Mouse (Mus musculus) lung, postnatal 25 days (tissue): ENCODE results near the gene Lamb3.

ENCODE experiments used
- DNase-seq: peaks from one replicate; pipeline ENCODE4 v3.0.0; 2022; ENCODE audit warnings: low spot score

The Lamb3 gene

DNA sequence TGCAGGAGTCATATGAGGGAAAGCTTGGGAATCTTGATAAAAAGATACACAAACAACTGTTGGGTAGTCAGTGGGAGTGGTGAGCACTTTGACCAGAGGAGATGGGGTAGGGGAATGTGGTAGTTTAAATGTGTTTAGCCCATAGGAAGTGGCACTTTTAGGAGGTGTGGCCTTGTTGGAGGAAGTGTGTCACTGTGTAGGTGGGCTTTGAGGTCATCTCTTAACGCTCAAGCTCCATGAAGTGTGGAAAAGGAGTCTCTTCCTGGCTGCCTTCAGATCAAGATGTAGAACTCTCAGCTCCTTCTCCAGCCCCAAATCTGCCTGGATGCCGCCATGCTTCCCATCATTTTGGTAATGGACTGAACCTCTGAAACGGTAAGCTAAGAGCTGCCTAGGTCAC lies at the start of gene Lamb3:
Gene Lamb3 (plus strand): TSS at position 197 of the 400 bp plus-strand sequence.
- DNase-seq, result no peak

DNA sequence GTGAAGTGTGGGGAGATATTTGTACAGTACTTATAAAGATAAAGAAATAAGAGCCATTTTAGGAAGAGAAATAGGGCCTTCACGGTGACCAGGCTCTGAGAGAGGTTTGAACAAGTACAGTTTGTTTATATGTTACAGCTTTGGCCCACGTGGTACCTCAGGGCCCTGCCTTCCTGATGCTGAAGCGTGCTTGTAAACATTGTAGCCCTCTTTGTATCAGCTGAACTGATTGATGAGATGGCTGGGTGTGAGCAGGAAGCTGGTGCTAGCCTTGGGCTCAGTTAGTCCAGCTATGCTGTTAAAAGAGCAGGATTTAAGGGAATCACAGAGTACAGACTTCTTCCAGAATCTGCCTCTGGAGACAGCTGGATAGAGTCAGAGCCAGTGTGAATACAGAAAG lies 48.3 kb upstream of the Lamb3 start:
- DNase-seq, result no peak

DNA sequence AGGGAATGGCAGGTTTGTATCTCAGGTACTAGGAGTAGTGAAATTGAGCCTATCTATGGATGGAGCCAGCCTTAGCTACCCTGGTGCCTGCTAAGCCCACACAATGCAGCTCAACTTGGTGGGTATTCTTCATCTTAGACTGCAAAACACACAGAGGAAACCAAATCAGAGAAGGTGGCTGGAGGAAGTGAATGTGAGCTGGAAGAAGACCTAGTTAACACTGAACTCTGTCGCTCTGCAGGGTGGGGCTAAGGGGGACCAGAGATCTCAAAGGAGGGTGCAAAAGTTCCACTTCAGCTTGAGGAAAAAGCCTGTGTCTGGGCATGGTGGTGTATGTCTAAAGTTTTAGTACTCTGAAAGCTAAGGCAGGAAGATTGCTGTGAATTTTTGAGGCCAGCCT lies 47.9 kb upstream of the Lamb3 start:
- DNase-seq, result no peak

DNA sequence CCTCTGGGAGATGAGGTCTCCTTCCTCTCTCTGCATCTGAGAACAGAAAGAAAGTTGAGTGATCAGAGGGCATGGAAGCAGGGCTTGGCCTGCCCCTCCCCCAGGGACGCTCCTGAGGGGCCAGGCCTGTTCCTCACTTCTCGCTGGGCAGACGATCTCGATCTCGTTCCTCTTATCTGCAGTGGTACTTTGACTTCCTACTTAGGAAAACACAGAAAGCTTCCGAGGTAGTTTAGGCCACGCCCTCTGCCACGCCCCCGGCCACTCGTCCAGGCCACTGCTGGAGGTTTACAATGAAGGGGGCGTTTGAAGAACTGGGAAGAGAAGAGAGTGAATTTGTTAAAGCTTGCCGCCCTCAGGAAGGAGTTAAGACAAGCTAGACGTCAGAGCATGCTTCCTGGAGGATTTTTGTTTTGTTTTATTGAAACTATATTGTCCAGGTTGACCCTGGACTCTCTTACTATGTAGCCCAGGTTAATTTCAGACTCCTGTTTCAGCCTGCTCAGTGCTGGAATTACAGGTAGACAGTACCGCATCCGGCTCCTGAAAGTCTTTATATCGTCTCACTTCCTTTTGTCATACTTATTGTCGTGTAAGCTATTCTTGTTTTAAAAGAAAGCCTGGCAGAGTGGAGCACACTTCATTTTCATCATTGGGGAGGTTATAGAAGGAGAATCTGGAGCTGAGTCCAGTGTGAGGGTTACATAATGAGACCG lies 47.0 kb upstream of the Lamb3 start:
- peak; percentile 62 for DNase-seq

DNA sequence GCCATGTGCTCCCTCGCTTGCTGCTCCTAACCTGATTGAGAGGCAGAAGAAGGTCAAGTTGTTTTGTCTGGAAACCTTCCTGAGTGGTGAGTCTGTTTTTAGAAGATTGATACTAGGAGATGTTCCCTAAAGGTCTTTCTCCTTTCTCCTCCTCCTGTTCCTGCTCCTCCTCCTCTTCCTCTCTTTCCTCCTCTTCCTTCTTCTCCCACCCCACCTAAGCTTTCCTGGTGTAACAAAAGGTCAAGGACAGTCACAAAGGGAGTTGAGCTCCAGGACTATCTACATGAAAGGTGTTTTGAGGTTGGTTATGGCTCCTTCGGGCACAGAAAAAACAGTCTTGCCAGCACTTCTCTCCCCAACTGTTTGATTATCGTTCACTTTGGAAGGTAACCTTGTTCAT lies 39.8 kb upstream of the Lamb3 start, which contains the start of gene A130010J15Rik:
Gene A130010J15Rik (plus strand): TSS at position 301 of the 400 bp plus-strand sequence.
- DNase-seq, result no peak

DNA sequence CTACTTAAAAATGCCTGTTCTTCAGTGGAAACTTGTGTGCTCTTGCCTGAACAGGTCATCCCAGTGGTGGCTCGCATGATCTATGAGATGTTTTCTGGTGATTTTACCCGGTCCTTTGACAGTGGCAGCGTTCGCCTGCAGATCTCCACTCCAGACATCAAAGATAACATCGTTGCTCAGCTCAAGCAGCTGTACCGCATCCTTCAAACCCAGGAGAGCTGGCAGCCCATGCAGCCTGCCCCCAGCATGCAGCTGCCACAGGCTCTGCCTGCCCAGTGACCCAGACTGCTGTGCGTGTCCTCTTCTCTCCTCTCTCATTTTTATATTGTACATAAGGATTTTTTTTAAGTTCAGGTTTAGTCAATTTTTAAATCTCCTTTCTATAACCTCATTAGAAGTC lies 38.3 kb upstream of the Lamb3 start:
- no peak for DNase-seq

DNA sequence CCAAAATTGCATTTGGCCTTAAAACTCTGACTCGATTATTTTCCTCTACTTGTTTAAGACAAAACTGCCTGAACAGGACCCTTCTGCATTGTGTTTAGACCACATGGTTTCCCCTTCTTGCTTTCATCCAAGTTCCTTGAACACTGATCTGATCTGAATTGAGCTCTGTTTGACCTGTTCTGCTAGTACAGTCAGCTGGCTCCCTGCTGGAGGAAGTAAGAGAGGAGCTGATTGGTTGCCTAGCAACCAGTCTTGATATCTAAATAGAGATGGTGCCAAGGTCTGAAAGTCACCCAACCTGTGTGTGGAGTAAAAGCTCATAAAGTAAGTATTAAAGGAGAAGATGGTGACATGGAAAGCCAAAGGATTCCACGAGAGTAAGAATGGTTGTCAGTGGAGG lies 37.6 kb upstream of the Lamb3 start:
- DNase-seq, result peak; percentile 83

DNA sequence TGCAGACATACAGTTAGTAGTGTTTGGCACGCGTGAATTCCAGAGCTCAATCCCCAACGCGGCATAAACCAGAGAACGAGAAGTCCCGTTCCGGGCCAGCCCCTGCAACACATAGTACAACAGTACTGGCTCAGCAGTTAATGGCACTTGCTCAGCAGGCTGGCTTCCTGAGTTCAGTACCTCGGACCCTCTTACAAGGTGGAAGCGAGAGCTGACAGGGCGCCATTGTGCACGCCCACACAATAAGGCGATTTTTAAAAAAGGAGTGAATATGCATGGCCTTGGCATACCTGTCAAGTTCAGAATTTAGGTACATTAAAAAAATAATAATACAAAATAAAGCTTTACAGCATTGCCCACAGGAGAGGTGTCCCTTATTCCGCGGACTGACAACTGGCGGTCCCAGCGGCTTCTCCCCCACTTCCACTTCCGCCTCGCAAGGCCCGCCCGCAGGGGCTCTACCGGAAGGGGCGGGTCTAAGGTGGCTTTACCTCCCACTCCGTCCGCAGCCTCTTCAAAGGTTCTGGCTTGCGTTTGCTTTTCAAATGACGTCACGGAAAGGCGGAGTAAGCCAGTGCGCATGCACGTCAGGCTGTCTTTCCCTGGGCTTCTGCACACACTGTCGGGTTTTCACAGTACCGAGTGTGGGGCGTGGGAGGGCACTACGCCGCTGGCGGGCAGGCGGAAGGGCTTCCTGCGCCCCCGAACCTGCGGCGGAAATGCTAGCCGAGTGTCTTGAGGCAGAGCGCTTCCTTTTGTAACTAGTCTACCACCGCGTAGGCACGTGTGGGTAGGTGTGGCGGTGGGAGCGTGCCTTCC lies 34.3 kb upstream of the Lamb3 start:
- DNase-seq, result peak; percentile 98

DNA sequence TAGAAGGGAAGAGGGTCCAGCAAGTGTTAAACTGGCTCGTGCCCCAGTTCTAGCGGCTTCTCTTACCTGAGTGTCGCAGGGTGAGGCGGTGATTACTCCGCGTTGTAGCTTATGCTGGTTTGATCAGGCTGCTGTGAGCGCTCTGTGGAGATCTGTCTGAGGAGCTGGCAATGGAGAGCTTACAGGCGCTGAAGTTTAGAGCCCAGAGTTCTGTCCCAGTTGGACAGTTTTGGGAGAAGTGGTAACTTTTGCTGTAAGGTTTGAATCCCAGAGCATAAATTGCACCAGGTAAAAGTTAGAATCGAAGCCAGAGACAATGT lies 33.7 kb upstream of the Lamb3 start:
- no peak for DNase-seq

DNA sequence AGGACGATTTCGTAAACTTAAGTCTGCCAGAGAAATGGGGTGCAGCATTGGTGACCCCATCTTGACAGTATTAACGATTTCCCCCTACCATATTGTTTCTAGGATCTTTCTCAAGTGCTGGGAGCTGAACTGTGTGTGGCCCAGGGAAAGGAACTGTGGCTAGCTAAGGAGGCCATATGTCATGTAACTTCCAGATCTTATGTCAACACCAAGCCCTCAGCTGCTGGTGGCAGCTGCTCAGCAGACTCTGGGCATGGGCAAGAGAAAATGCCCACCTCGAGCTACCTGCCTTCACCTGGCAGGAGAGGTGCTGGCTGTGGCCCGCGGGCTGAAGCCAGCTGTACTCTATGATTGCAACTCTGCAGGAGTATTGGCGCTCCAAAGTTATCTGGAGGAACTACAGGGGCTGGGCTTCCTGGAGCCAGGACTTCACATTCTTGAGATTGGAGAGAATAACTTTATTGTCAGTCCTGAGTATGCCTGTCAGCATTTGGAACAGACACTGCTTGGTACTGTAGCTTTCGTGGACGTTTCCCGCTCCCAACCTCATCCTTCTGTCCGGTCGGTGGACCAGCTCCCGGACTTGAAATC lies 33.3 kb upstream of the Lamb3 start:
- DNase-seq, result no peak

DNA sequence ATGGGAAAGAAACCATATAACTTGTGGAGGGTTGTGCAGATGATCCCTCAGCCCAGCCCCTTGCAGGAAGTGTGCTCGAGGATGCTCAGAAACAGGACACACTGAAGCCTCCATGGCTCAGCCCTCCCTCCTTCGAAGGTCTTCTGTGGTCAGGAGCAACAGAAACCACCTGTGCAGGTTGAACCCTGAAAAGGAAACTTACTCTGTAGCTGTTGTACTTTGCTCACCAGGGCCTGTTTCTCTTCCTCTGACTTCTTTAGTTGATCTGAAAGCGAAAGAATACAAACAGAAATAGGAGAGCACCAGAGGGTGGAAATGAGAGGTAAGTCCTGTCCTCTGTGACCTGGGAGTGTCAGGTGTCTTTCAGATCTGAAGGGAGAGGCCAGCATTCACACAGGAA lies 26.4 kb upstream of the Lamb3 start:
- no peak for DNase-seq

DNA sequence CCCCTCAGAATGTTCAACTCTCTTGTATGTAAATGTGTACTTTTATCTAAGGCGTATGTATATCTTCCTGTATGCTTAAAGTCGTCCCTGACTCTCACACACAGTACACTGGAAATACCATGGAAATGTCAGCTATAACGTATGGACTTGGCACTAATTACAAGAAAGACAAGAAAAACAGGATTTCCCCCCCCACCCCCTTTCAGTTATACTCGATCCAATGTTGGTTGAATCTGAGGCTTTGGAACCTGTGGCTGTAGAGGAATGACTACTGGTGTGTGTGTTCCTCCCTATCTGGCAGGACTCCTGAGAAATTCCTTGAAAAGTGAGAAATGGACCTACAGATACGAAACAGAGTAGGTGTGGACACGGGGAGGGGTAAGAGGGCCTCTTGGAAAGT lies 19.2 kb upstream of the Lamb3 start:
- no peak for DNase-seq

DNA sequence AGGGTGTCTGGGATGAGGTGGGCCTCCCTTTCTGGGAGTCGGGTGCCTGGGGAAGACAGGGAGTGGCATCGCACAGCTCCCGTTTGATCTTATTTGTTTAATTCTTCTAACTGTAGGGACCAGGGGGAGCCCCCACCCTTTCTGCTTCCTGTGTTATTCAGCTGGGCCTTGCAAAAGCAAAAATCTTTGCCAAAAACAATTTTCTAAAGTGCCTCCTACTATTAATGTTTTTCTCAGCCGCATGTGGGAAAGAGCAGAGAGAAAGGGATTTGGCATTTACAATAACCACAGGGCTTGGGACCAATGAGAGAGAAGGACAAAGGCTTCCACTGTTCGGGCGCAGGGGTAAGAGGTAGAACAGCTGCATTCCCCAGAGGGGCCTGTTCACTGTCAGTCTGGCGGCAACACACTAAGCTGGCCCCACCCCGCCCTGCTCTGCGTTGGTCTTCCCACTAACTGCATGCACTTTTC lies 18.3 kb upstream of the Lamb3 start:
- peak; percentile 54 for DNase-seq

DNA sequence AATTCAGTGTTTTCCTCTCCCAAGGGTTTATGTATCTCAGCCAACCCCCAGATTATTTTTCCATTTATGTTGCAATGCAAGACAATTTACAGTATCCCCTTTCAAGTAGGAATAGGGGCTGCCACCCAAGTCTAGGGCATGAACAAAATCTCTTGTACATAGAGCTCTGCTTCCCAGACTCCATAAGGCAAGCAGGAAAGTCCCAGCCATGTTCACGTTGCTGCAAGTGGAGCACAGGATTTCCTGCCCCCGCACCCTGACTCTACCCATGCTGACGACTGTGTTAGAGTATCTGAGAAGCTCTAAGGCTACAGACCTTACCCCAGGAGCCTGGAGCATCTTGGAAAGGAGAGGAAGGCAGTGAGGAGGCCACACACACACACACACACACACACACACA lies 17.7 kb upstream of the Lamb3 start:
- no peak for DNase-seq

DNA sequence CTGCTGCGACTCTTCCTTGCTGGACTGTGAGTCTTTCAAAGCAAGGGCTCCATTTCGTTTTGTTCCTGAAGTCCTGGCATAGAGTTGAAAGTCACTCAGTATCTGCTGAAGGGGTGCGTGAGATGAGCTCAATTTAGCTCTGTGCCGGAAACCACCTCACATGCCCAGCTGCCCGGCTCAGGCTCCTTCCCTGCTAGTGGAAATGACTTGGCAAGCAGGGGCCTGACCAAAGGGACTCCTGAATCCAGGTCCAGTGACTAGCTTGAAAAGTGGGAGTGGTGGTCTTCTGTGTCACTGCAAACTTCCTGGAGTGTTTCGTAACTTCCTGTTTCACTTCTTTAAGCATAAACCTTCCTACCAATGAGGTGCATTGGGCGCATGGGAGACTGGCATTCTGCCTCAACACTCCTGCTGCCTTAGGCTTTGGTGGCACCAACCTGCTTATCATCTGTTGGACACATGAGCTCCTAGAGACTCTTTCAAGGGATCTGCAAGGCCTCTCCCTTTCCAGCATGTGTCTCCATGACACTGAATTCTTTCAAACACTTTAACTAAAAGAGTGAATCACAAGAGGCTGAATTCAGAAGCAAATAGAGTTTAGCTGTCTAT lies 15.7 kb upstream of the Lamb3 start:
- DNase-seq, result no peak

DNA sequence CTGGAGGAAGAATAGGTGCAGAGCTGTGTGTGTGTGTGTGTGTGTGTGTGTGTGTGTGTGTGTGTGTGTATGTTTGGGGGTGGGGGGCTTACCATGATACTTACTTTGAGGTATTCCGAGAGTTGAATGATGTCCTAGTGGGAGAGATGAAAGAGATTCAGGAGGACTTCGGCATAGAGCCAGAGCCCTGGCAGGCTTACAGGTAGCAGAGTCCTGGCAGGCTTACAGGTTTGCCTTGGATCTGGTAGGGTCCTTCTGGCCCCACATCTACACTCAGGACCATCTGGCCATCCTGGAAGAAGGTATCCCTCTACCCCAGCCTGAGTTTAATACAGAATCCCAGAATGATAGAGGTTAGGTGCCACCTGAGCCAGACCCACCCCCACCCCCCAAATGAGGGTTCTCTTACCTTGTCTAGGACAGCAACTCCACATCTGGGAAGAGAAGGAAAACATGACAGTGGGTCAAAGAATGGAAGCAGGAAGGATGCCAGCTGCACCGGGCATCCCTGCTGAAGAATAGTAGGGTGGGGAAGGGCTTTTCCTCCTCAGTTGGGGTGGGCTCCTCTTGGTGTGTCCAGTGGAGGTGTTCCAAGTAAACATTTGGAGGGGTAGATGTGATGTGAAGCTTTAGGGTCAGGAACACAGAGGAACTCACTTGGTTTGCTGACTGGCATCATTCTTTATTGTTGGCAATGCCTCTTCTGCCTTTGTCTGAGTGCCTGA lies 12.9 kb upstream of the Lamb3 start:
- DNase-seq, result no peak

DNA sequence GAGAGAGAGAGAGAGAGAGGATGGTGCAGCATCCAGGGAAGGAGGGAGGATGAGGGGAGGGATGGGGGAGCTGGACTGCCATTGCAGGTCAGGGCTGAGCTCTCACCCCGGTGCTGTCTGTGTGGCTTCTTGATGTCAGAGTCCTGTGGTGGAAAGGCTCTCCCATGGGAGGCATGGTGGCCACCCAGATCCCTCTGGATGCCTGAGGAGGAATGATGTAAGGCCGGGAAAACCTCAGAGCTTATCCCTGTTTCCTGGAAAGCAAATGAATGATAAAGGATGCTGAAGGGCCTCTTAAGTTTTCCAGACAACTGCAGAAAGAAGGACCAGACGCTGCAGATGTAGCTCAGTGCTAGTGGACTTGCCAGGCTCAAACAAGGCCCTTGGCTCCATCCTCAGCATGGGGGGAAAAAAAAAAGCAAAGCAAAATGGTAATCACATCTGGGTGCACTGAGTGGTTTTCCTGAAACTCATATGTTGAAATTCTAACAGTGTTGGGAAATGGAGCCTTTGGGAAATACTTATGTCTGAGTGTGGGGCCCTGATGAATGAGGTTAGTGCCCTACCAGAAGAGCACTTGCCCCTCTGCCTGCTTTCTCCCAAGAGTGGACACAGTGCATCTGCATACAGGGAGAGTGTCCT lies 12.2 kb upstream of the Lamb3 start:
- DNase-seq, result no peak

DNA sequence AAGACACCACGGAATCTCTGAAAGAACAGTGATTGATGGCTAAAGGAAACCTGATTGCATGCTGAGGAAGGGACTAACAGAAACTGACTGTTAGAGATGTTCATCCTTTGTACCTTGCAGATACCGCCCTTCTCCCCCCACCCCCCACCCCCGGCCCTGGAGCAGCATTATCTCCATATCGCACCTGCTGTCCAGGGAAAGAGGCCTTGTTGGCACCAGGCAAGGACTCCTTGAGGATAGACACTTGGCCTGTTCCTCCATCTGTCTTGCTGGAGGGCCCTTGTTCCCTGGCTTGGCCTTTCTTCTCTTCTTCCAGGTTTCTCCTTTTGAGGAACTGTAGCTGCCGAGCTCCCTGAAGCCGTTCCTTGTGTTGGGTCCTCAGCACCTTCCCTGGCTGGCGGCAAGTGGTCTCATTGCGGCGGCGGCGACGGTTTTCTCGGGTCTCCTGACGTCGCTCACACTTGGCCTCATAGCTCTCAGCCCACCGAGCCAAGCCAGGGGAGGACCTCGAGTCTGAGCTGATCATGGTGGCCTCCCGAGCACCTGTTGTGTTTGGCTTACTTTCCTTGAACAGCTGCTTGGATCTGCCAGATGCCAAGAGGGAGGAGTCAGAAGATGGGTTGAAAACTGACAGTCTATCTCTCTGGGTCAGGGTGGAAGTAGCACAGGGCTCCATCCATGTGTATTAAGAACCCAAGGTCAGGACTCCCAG lies 9.8 kb upstream of the Lamb3 start:
- DNase-seq, result no peak

DNA sequence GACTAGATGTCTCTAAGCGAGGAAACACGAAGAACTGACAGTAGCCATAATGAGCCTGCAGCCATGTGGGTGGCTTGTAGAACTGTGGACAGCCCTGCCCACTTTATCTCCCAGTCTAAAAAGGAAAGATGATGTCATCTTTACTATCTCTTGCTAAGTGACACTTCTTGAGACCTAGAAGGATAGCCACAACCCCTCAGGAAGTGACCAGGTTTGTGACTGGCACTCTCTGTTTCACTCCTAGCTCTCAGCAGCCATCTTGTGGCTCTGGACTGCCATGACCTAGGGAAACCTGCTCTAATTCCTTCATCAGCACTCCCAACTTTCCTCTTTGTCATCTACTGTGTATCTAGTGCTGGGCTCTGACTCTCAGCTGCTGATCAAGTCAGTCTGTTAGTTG lies 9.2 kb upstream of the Lamb3 start:
- DNase-seq, result no peak

DNA sequence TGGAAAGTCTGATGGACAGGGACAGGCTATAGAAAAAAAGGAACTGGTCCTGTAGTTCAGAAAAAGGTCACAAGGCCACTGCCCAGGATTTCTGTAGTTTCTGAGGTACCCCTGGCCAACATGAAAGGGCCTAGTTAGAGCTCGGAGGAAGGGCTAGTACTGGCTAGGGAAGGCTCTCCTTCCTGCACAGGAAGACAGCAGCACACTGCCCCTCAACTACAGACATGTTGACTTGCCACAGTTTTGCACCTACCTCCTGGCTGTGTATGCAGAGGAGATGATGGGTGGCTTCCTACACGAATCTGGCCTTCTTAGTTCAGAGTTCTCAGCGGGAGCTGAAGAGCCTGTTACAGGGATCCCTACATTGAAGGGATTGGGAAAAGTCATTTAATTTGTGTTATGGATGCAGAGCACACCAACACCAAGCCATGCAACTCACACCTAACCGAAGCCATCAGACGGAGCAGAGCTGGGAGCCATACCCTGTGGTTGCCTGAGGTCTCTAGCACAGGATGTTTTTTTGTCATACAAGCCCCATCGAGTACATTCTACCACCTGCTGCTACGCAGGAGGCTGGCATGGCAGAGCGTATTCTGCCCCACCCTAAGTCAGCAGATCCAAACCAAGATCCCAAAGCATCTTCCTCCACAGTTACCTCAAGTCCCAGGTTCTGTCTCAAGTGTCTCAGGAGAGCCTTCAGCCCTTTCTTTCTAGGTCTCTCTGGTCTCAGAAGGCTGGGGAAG lies 6.7 kb upstream of the Lamb3 start:
- DNase-seq, result peak; percentile 36
